ENCODE assay signal across 8 mouse cellular contexts in the genomic region with DNA sequence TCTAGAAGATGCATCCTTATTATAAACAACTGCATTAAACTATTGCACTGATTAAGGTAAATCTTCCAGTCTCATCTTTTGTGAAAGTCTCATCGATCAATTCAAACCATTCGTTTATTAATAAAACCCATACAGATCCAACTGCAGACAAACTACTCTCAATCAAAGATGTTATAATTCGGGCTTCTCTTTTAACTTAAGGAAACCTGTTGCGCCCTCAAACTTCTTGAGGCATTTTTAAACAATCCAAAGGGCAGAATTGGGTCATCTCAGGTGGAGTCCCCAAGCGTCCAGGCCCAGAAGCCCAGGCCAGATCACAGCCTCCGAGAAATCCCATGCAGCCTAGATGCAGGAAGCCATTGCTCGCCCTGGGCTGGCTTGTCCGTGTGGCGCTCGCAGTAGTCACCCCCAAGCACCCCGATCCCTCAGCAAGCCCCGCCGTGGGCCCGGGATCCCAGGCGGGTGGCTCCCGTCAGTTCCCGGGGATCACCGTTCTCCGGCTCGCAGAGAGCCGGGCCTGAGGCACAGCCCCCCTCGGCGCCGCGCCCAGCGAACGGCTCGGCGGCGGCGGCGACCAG. TPM values are rescaled to one million over a fixed set of nuclear protein-coding genes. Genes with fewer than 3 reads are reported as not detected.
DNase-seq lines count a peak whose midpoint lies in the region; ATAC-seq and TF ChIP-seq lines count a peak whose summit lies in the region.

No protein-coding gene starts in this region.

- H3K9ac ChIP-seq in stomach, postnatal 0 days (ENCODE audit: low read length): peak overlapping the region; percentile 99

- H3K27me3 ChIP-seq in E14TG2a.4 (ENCODE audit: insufficient read depth, low read length): no peaks in the 10 kb centered on the region
- H3K27me3 ChIP-seq in midbrain, embryonic 10.5 days (ENCODE audit: low read depth, poor library complexity, severe bottlenecking): no peaks in the 10 kb centered on the region
- no peaks in the 10 kb centered on the region for H3K27me3 ChIP-seq in stomach, postnatal 0 days (ENCODE audit: control insufficient read depth, insufficient read depth, low read length)

- ATAC-seq in stomach, postnatal 0 days (ENCODE audit: low FRiP score, low TSS enrichment): peak; percentile 55

- no peak for TF ChIP-seq EP300 in stomach, postnatal 0 days (optimal IDR thresholded peaks at IDR 0.05)

- no peak for TF ChIP-seq CTCF in layer of hippocampus, adult 2 months (conservative IDR thresholded peaks at IDR 0.05)
- TF ChIP-seq CTCF in E14TG2a.4 (conservative IDR thresholded peaks at IDR 0.05; ENCODE audit: low read length): no peak
- TF ChIP-seq CTCF in stomach, postnatal 0 days (IDR thresholded peaks at IDR 0.05; ENCODE audit: low read depth): no peak

- peaks cover 31% of the 10 kb centered on the region for H3K36me3 ChIP-seq in E14TG2a.4 (ENCODE audit: insufficient read depth, low read length)
- no peaks in the 10 kb centered on the region for H3K36me3 ChIP-seq in midbrain, embryonic 10.5 days
- H3K36me3 ChIP-seq in stomach, postnatal 0 days (ENCODE audit: control insufficient read depth, insufficient read depth, low read length): no peaks in the 10 kb centered on the region

- H3K27ac ChIP-seq in layer of hippocampus, adult 2 months: peak overlapping the region; percentile 97
- H3K27ac ChIP-seq in midbrain, embryonic 10.5 days (replicated peaks): peak overlapping the region; percentile 98
- peak overlapping the region; percentile 100 for H3K27ac ChIP-seq in stomach, postnatal 0 days (replicated peaks)

- WGBS in midbrain, embryonic 10.5 days: 6% methylated on average over 32 of the region's 32 CpGs
- WGBS in stomach, postnatal 0 days: 4% methylated on average over 32 of the region's 32 CpGs

- peaks cover 40% of the 10 kb centered on the region for H3K4me1 ChIP-seq in E14TG2a.4 (replicated peaks; ENCODE audit: low read depth, low read length)
- peaks cover 27% of the 10 kb centered on the region for H3K4me1 ChIP-seq in midbrain, embryonic 10.5 days
- H3K4me1 ChIP-seq in stomach, postnatal 0 days (replicated peaks; ENCODE audit: control insufficient read depth, insufficient read depth): peaks cover 8% of the 10 kb centered on the region

- peak overlapping the region; percentile 63 for H3K4me2 ChIP-seq in stomach, postnatal 0 days (replicated peaks; ENCODE audit: low read depth)

- peak overlapping the region; percentile 66 for H3K4me3 ChIP-seq in layer of hippocampus, adult 2 months
- H3K4me3 ChIP-seq in E14TG2a.4 (replicated peaks; ENCODE audit: low read length): peak overlapping the region; percentile 83
- H3K4me3 ChIP-seq in midbrain, embryonic 10.5 days: peak overlapping the region; percentile 73
- peak overlapping the region; percentile 95 for H3K4me3 ChIP-seq in stomach, postnatal 0 days (ENCODE audit: low read depth, low read length)

- H3K9me3 ChIP-seq in E14TG2a.4 (ENCODE audit: low read length): no peaks in the 10 kb centered on the region
- no peaks in the 10 kb centered on the region for H3K9me3 ChIP-seq in midbrain, embryonic 10.5 days (replicated peaks)
- H3K9me3 ChIP-seq in stomach, postnatal 0 days (ENCODE audit: control insufficient read depth, low read length): no peaks in the 10 kb centered on the region

- DNase-seq in layer of hippocampus, adult 2 months (ENCODE audit: low spot score in 2 of 2): peak in 1 of 2 experiments; percentile 32
- no peak for DNase-seq in layer of hippocampus, adult 9-11 months
- DNase-seq in cerebellum, adult 9-11 months: peak; percentile 61
- DNase-seq in gastrocnemius, postnatal 36 days: peak; percentile 40 to 65
- DNase-seq in layer of hippocampus, postnatal 10 days (ENCODE audit: low spot score in 2 of 2): peak; percentile 44 to 66
- peak; percentile 76 for DNase-seq in midbrain, embryonic 10.5 days (ENCODE audit: low spot score)
- DNase-seq in stomach, postnatal 0 days (ENCODE audit: low spot score): peak; percentile 58

- intact Hi-C loops in gastrocnemius, postnatal 36 days (cut with DNase I): loop anchor here (5.0 kb wide), 1 partner anchor 43 kb away; no protein-coding TSS in a partner anchor

RNA-seq across cellular contexts. Expression of a gene that starts 0.5 kb away (rescaled TPM):
- 10 to 100 TPM; 15.6 to 16.1 TPM for total RNA-seq in layer of hippocampus, adult 2 months (2021)
- 10 to 100 TPM; 21.4 to 22.6 TPM for total RNA-seq in gastrocnemius, postnatal 36 days (2021)
- total RNA-seq in layer of hippocampus, postnatal 10 days (2021): 10 to 100 TPM; 12.7 to 13.1 TPM
- polyA plus RNA-seq in midbrain, embryonic 10.5 days (2016; fragmentation: Nextera tagmentation; extraction: Ambion mirVana): 14.2 and 15.3 TPM in 2 replicates
- polyA plus RNA-seq in stomach, postnatal 0 days (2015; fragmentation: Nextera tagmentation; extraction: Ambion mirVana): 34.8 and 36.3 TPM in 2 replicates
